In genomic region chr2:3118203-3118941, GRCm38 (mm10) we compare ENCODE assay signal across 7 mouse cellular contexts. TPM values are rescaled to one million over a fixed set of nuclear protein-coding genes. Genes with fewer than 3 reads are reported as not detected.
DNase-seq lines count a peak whose midpoint lies in the region; ATAC-seq and TF ChIP-seq lines count a peak whose summit lies in the region.

No protein-coding gene starts in this region.

- peak overlapping the region; percentile 30 for H3K4me3 ChIP-seq in bone marrow, adult 2 months (replicated peaks; ENCODE audit: control insufficient read depth, low read depth, low read length)
- peak overlapping the region; percentile 87 for H3K4me3 ChIP-seq in embryonic facial prominence, embryonic 13.5 days
- peak overlapping the region; percentile 89 for H3K4me3 ChIP-seq in kidney, embryonic 14.5 days (ENCODE audit: low read length)
- H3K4me3 ChIP-seq in limb, embryonic 13.5 days, result peak overlapping the region; percentile 88
- H3K4me3 ChIP-seq in midbrain, embryonic 15.5 days, result peak overlapping the region; percentile 91

- H3K9me3 ChIP-seq in embryonic facial prominence, embryonic 13.5 days, result no peaks in the 10 kb centered on the region
- no peaks in the 10 kb centered on the region for H3K9me3 ChIP-seq in kidney, embryonic 14.5 days (ENCODE audit: control insufficient read depth, low read length)
- no peaks in the 10 kb centered on the region for H3K9me3 ChIP-seq in limb, embryonic 13.5 days
- H3K9me3 ChIP-seq in midbrain, embryonic 15.5 days, result no peaks in the 10 kb centered on the region

- H3K9ac ChIP-seq in embryonic facial prominence, embryonic 13.5 days, result peak overlapping the region; percentile 91
- peak overlapping the region; percentile 91 for H3K9ac ChIP-seq in kidney, embryonic 14.5 days (ENCODE audit: low read depth, low read length)
- H3K9ac ChIP-seq in limb, embryonic 13.5 days, result peak overlapping the region; percentile 96
- peak overlapping the region; percentile 93 for H3K9ac ChIP-seq in midbrain, embryonic 15.5 days

- no peaks in the 10 kb centered on the region for H3K4me1 ChIP-seq in bone marrow, adult 2 months (ENCODE audit: control insufficient read depth, insufficient read depth, low read length)
- H3K4me1 ChIP-seq in embryonic facial prominence, embryonic 13.5 days, result peaks cover 13% of the 10 kb centered on the region
- H3K4me1 ChIP-seq in kidney, embryonic 14.5 days (ENCODE audit: control insufficient read depth, insufficient read depth, low read length), result peaks cover 20% of the 10 kb centered on the region; the same call in 1 of the 2 replicates
- peaks cover 23% of the 10 kb centered on the region for H3K4me1 ChIP-seq in limb, embryonic 13.5 days
- peaks cover 22% of the 10 kb centered on the region for H3K4me1 ChIP-seq in midbrain, embryonic 15.5 days

- H3K36me3 ChIP-seq in embryonic facial prominence, embryonic 13.5 days, result no peaks in the 10 kb centered on the region
- no peaks in the 10 kb centered on the region for H3K36me3 ChIP-seq in kidney, embryonic 14.5 days (ENCODE audit: control insufficient read depth, insufficient read depth, low read length)
- no peaks in the 10 kb centered on the region for H3K36me3 ChIP-seq in limb, embryonic 13.5 days
- no peaks in the 10 kb centered on the region for H3K36me3 ChIP-seq in midbrain, embryonic 15.5 days (replicated peaks)
- no peaks in the 10 kb centered on the region for H3K36me3 ChIP-seq in splenic B cell, adult 2 months (ENCODE audit: control insufficient read depth, insufficient read depth, low read length, poor library complexity, severe bottlenecking)

- DNase-seq in heart, adult 9 months (ENCODE audit: low spot score in 2 of 2), result peak; percentile 85 to 87
- DNase-seq in splenic B cell, adult 2 months (ENCODE audit: low read depth, low spot score), result peak; percentile 11

- H3K4me2 ChIP-seq in embryonic facial prominence, embryonic 13.5 days, result peak overlapping the region; percentile 66
- peak overlapping the region; percentile 57 for H3K4me2 ChIP-seq in kidney, embryonic 14.5 days (replicated peaks; ENCODE audit: low read depth, low read length)
- peak overlapping the region; percentile 71 for H3K4me2 ChIP-seq in limb, embryonic 13.5 days (replicated peaks)
- H3K4me2 ChIP-seq in midbrain, embryonic 15.5 days, result peak overlapping the region; percentile 57

- under 1% methylated on average over 86 of the region's 93 CpGs for WGBS in bone marrow, adult 2 months
- under 1% methylated on average over 86 of the region's 93 CpGs for WGBS in embryonic facial prominence, embryonic 13.5 days
- WGBS in kidney, embryonic 14.5 days, result 1% methylated on average over 58 of the region's 93 CpGs
- 0% methylated on average over 83 of the region's 93 CpGs for WGBS in limb, embryonic 13.5 days
- WGBS in midbrain, embryonic 15.5 days, result 0% methylated on average over 85 of the region's 93 CpGs

- H3K27me3 ChIP-seq in embryonic facial prominence, embryonic 13.5 days, result no peaks in the 10 kb centered on the region
- H3K27me3 ChIP-seq in kidney, embryonic 14.5 days (ENCODE audit: control insufficient read depth, insufficient read depth, low read length), result no peaks in the 10 kb centered on the region
- H3K27me3 ChIP-seq in limb, embryonic 13.5 days, result no peaks in the 10 kb centered on the region
- H3K27me3 ChIP-seq in midbrain, embryonic 15.5 days (replicated peaks), result no peaks in the 10 kb centered on the region
- no peaks in the 10 kb centered on the region for H3K27me3 ChIP-seq in splenic B cell, adult 2 months (ENCODE audit: control insufficient read depth, insufficient read depth, low read length, poor library complexity, severe bottlenecking)

- TF ChIP-seq POLR2A in bone marrow, adult 2 months (IDR thresholded peaks at IDR 0.05; ENCODE audit: borderline replicate concordance, control insufficient read depth, low read depth, low read length), result no peak

- peak; percentile 86 for ATAC-seq in embryonic facial prominence, embryonic 13.5 days (ENCODE audit: insufficient number of reproducible peaks, insufficient read depth, low FRiP score, low TSS enrichment, low read depth)
- peak; percentile 95 for ATAC-seq in kidney, embryonic 14.5 days (ENCODE audit: low FRiP score, low TSS enrichment)
- ATAC-seq in limb, embryonic 13.5 days (ENCODE audit: low FRiP score, low read depth), result peak; percentile 93
- ATAC-seq in midbrain, embryonic 15.5 days (replicated peaks), result peak; percentile 92

- peak overlapping the region; percentile 10; the same call in 1 of the 2 replicates for H3K27ac ChIP-seq in bone marrow, adult 2 months (ENCODE audit: control insufficient read depth, insufficient read depth, low read depth, low read length, poor library complexity)
- peak overlapping the region; percentile 90 for H3K27ac ChIP-seq in embryonic facial prominence, embryonic 13.5 days
- peak overlapping the region; percentile 95 for H3K27ac ChIP-seq in kidney, embryonic 14.5 days (ENCODE audit: low read depth, low read length)
- H3K27ac ChIP-seq in limb, embryonic 13.5 days, result peak overlapping the region; percentile 86
- H3K27ac ChIP-seq in midbrain, embryonic 15.5 days, result peak overlapping the region; percentile 96

- peak; percentile 15; the same call in 1 of the 2 replicates for TF ChIP-seq CTCF in bone marrow, adult 2 months (IDR thresholded peaks at IDR 0.05; ENCODE audit: control insufficient read depth, insufficient read depth, low read length)

RNA-seq across cellular contexts. Expression of gene Fam171a1, which starts 4.3 kb away (rescaled TPM):
- 0.61 and 2.9 TPM in 2 replicates for polyA plus RNA-seq in bone marrow, adult 2 months (2011; ENCODE audit: insufficient read depth, insufficient read length, low replicate concordance, missing spikeins)
- 28.1 and 30.6 TPM in 2 replicates for polyA plus RNA-seq in embryonic facial prominence, embryonic 13.5 days (2015; fragmentation: Nextera tagmentation; extraction: Ambion mirVana)
- polyA plus RNA-seq in kidney, embryonic 14.5 days (2014; fragmentation: Nextera tagmentation; extraction: Ambion mirVana), result 24.3 and 55.7 TPM in 2 replicates
- polyA plus RNA-seq in limb, embryonic 13.5 days (2015; fragmentation: Nextera tagmentation; extraction: Ambion mirVana), result 33.7 and 35.6 TPM in 2 replicates
- 48.3 and 49.8 TPM in 2 replicates for polyA plus RNA-seq in midbrain, embryonic 15.5 days (2015; fragmentation: Nextera tagmentation; extraction: Ambion mirVana)

Comparison
In these comparisons a context has a peak if more than half of its experiments do, and no peak if none do; other contexts are left out.
1. Peak in every context shown above with its lines: DNase-seq, ATAC-seq, H3K4me3 ChIP-seq and H3K27ac ChIP-seq.
2. H3K27ac ChIP-seq: peak in every context shown above with its lines; median percentile 96 in midbrain, embryonic 15.5 days; 95 in kidney, embryonic 14.5 days; 90 in embryonic facial prominence, embryonic 13.5 days; 86 in limb, embryonic 13.5 days; 10 in bone marrow, adult 2 months.
3. H3K4me3 ChIP-seq: peak in every context shown above with its lines; median percentile 91 in midbrain, embryonic 15.5 days; 89 in kidney, embryonic 14.5 days; 88 in limb, embryonic 13.5 days; 87 in embryonic facial prominence, embryonic 13.5 days; 30 in bone marrow, adult 2 months.